Mouse (Mus musculus): Measurements from ENCODE around the gene Ankrd33b. TPM values are rescaled to one million over a fixed set of nuclear protein-coding genes. Genes with fewer than 3 reads are reported as not detected.

Ankrd33b gene
- polyA plus RNA-seq, 1 experiment = 4.0 TPM

- no peak for DNase-seq
- no peak overlapping the region for H3K27ac ChIP-seq (ENCODE audit: insufficient read depth, low read length)
- no peak overlapping the region for H3K4me3 ChIP-seq (replicated peaks; ENCODE audit: insufficient read depth, low read depth, low read length)
- TF ChIP-seq CTCF (IDR thresholded peaks at IDR 0.05; ENCODE audit: borderline replicate concordance, insufficient read depth, low read depth, low read length) (no peak), POLR2A (IDR thresholded peaks at IDR 0.05; ENCODE audit: borderline replicate concordance, insufficient read depth, low read length) (no peak)
- H3K4me1 ChIP-seq (ENCODE audit: control insufficient read depth, insufficient read depth, low read length) = peaks cover 3% of the 10 kb centered on the region; the same call in 1 of the 2 replicates
- WGBS = 80% methylated on average over 4 of the region's 4 CpGs
- no peaks in the 10 kb centered on the region for H3K27me3 ChIP-seq (ENCODE audit: control insufficient read depth, insufficient read depth, low read length)
Measured at GRCm38 (mm10) chr15:31269558-31269957, 98.0 kb downstream of the Ankrd33b start.

DNA sequence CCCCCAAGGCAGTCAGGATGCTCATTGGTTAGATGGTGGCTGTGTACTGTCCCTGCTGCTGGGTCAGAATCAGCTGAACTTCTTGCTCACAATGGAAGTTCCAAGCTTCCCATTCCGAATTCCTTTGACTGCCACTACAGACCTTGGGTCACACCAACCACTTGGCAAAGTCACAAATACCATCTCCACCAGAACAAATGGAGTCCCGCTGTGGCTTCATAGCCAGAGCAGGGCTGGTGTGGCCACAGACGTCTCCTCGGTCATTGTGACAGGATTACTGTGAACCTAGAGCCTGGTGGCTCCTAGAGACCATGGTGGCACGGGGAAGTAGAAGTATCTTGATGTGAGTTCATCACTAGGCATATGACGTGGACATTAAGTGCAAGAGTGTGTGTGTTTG, 99.4 kb downstream of the Ankrd33b start:
- DNase-seq = no peak
- no peak overlapping the region for H3K27ac ChIP-seq (ENCODE audit: insufficient read depth, low read length)
- TF ChIP-seq CTCF (IDR thresholded peaks at IDR 0.05; ENCODE audit: borderline replicate concordance, insufficient read depth, low read depth, low read length) (no peak), POLR2A (IDR thresholded peaks at IDR 0.05; ENCODE audit: borderline replicate concordance, insufficient read depth, low read length) (no peak)
- H3K4me1 ChIP-seq (ENCODE audit: control insufficient read depth, insufficient read depth, low read length) = peaks cover 3% of the 10 kb centered on the region; the same call in 1 of the 2 replicates
- H3K4me3 ChIP-seq (replicated peaks; ENCODE audit: insufficient read depth, low read depth, low read length) = no peak overlapping the region
- WGBS = 45% methylated on average over 6 of the region's 6 CpGs
- no peaks in the 10 kb centered on the region for H3K27me3 ChIP-seq (ENCODE audit: control insufficient read depth, insufficient read depth, low read length)

GRCm38 (mm10) chr15:31265845-31266244, 101.7 kb downstream of the Ankrd33b start:
- Histone ChIP-seq H3K4me1 (ENCODE audit: control insufficient read depth, insufficient read depth, low read length) (no peaks in the 10 kb centered on the region), H3K27me3 (ENCODE audit: control insufficient read depth, insufficient read depth, low read length) (no peaks in the 10 kb centered on the region), H3K4me3 (replicated peaks; ENCODE audit: insufficient read depth, low read depth, low read length) (no peak overlapping the region), H3K27ac (ENCODE audit: insufficient read depth, low read length) (no peak overlapping the region)
- no peak for DNase-seq
- WGBS = 51% methylated on average over 12 of the region's 12 CpGs
- no peak for TF ChIP-seq POLR2A (IDR thresholded peaks at IDR 0.05; ENCODE audit: borderline replicate concordance, insufficient read depth, low read length)
- no peak for TF ChIP-seq CTCF (IDR thresholded peaks at IDR 0.05; ENCODE audit: borderline replicate concordance, insufficient read depth, low read depth, low read length)

- Histone ChIP-seq H3K27me3 (ENCODE audit: control insufficient read depth, insufficient read depth, low read length) (no peaks in the 10 kb centered on the region), H3K4me3 (replicated peaks; ENCODE audit: insufficient read depth, low read depth, low read length) (no peak overlapping the region), H3K4me1 (ENCODE audit: control insufficient read depth, insufficient read depth, low read length) (no peaks in the 10 kb centered on the region), H3K27ac (ENCODE audit: insufficient read depth, low read length) (no peak overlapping the region)
- TF ChIP-seq POLR2A (IDR thresholded peaks at IDR 0.05; ENCODE audit: borderline replicate concordance, insufficient read depth, low read length) (no peak), CTCF (IDR thresholded peaks at IDR 0.05; ENCODE audit: borderline replicate concordance, insufficient read depth, low read depth, low read length) (no peak)
- no peak for DNase-seq
- 85% methylated on average over 8 of the region's 8 CpGs for WGBS
Measured at GRCm38 (mm10) chr15:31265404-31265803, 102.1 kb downstream of the Ankrd33b start.

GRCm38 (mm10) chr15:31264827-31265226, 102.7 kb downstream of the Ankrd33b start:
- peak; percentile 73 for TF ChIP-seq CTCF (IDR thresholded peaks at IDR 0.05; ENCODE audit: borderline replicate concordance, insufficient read depth, low read depth, low read length)
- TF ChIP-seq POLR2A (IDR thresholded peaks at IDR 0.05; ENCODE audit: borderline replicate concordance, insufficient read depth, low read length) = no peak
- peak; percentile 64 to 75 for DNase-seq
- no peak overlapping the region for H3K27ac ChIP-seq (ENCODE audit: insufficient read depth, low read length)
- H3K27me3 ChIP-seq (ENCODE audit: control insufficient read depth, insufficient read depth, low read length) = no peaks in the 10 kb centered on the region
- no peak overlapping the region for H3K4me3 ChIP-seq (replicated peaks; ENCODE audit: insufficient read depth, low read depth, low read length)
- WGBS = 40% methylated on average over 6 of the region's 6 CpGs
- no peaks in the 10 kb centered on the region for H3K4me1 ChIP-seq (ENCODE audit: control insufficient read depth, insufficient read depth, low read length)

GRCm38 (mm10) chr15:31262361-31262760, 105.2 kb downstream of the Ankrd33b start:
- Histone ChIP-seq H3K4me1 (ENCODE audit: control insufficient read depth, insufficient read depth, low read length) (no peaks in the 10 kb centered on the region), H3K4me3 (replicated peaks; ENCODE audit: insufficient read depth, low read depth, low read length) (no peak overlapping the region), H3K27me3 (ENCODE audit: control insufficient read depth, insufficient read depth, low read length) (no peaks in the 10 kb centered on the region), H3K27ac (ENCODE audit: insufficient read depth, low read length) (no peak overlapping the region)
- TF ChIP-seq POLR2A (IDR thresholded peaks at IDR 0.05; ENCODE audit: borderline replicate concordance, insufficient read depth, low read length) (no peak), CTCF (IDR thresholded peaks at IDR 0.05; ENCODE audit: borderline replicate concordance, insufficient read depth, low read depth, low read length) (no peak)
- DNase-seq = no peak
- WGBS = 72% methylated on average over 9 of the region's 9 CpGs

GRCm38 (mm10) chr15:31261094-31261493, 106.4 kb downstream of the Ankrd33b start:
- Histone ChIP-seq H3K27ac (ENCODE audit: insufficient read depth, low read length) (no peak overlapping the region), H3K4me1 (ENCODE audit: control insufficient read depth, insufficient read depth, low read length) (no peaks in the 10 kb centered on the region), H3K27me3 (ENCODE audit: control insufficient read depth, insufficient read depth, low read length) (no peaks in the 10 kb centered on the region), H3K4me3 (replicated peaks; ENCODE audit: insufficient read depth, low read depth, low read length) (no peak overlapping the region)
- WGBS = 91% methylated on average over 10 of the region's 10 CpGs
- no peak for DNase-seq
- TF ChIP-seq CTCF (IDR thresholded peaks at IDR 0.05; ENCODE audit: borderline replicate concordance, insufficient read depth, low read depth, low read length) (no peak), POLR2A (IDR thresholded peaks at IDR 0.05; ENCODE audit: borderline replicate concordance, insufficient read depth, low read length) (no peak)

GRCm38 (mm10) chr15:31258693-31259439, 108.7 kb downstream of the Ankrd33b start:
- TF ChIP-seq POLR2A (IDR thresholded peaks at IDR 0.05; ENCODE audit: borderline replicate concordance, insufficient read depth, low read length) (no peak), CTCF (IDR thresholded peaks at IDR 0.05; ENCODE audit: borderline replicate concordance, insufficient read depth, low read depth, low read length) (no peak)
- WGBS = 84% methylated on average over 18 of the region's 18 CpGs
- H3K27ac ChIP-seq (ENCODE audit: insufficient read depth, low read length) = no peak overlapping the region
- H3K4me1 ChIP-seq (ENCODE audit: control insufficient read depth, insufficient read depth, low read length) = no peaks in the 10 kb centered on the region
- H3K4me3 ChIP-seq (replicated peaks; ENCODE audit: insufficient read depth, low read depth, low read length) = no peak overlapping the region
- no peaks in the 10 kb centered on the region for H3K27me3 ChIP-seq (ENCODE audit: control insufficient read depth, insufficient read depth, low read length)
- no peak for DNase-seq

All from cerebellum, adult 2 months (tissue).